Mouse (Mus musculus): ENCODE data around the gene Dop1a. TPM values are rescaled to one million over a fixed set of nuclear protein-coding genes. Genes with fewer than 3 reads are reported as not detected.
"Not testable (repeated sequence)": the region's sequence is repeated elsewhere in the genome, so short reads cannot be mapped to it uniquely, and the experiment has no call there.

Gene Dop1a
- polyA plus RNA-seq, 1 experiment from 2014 or later, result 10.6 TPM

DNA sequence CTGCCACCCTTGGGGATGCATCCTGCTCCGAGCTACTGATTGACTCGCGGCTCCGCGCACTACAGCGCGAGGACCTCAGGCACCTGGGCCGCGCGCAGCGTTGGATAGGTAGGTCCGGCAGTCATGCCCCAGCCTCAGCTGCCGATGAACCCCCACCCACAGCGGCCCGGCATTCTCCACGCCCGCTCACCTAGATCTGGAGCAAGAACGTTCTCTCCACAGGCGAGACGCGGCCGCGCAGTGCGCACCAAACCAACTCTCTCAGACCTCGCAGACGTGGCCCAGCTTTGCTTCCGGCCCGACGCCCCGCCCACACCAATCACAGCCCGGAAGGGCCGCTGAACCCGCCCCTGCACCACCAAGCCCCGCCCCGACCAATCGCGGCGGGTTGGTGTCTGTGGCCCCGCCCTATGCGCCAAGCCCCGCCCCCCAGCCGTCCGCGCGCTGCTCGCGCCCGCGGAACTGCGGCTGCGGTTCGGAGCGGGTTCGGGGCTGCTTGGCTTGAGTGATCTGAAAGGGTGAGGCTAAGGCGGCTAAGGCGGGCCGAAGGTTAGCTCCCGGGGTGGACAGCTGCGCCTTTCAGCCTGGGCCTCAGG, 104.7 kb downstream of the Dop1a start, which contains the start of the genes Pgm3 and Rwdd2a:
Gene Pgm3 (minus strand): TSS at position 303 of the 596 bp plus-strand sequence.
Gene Rwdd2a (plus strand): TSS at position 452 of the 596 bp plus-strand sequence.
- peaks cover 5% of the 10 kb centered on the region; the same call in 1 of the 2 replicates for H3K27me3 ChIP-seq (ENCODE audit: low read depth, poor library complexity, severe bottlenecking)
- H3K4me3 ChIP-seq, result peak within 1 kb of the TSS; percentile 76
- peaks cover 28% of the 10 kb centered on the region for H3K36me3 ChIP-seq
- peaks cover 17% of the 10 kb centered on the region for H3K4me1 ChIP-seq
- WGBS, result under 1% methylated on average over 59 of the region's 59 CpGs
- DNase-seq (ENCODE audit: low spot score), result peak; percentile 98
- H3K9me3 ChIP-seq (replicated peaks), result no peaks in the 10 kb centered on the region
- peak within 1 kb of the TSS; percentile 80 for H3K27ac ChIP-seq

GRCm38 (mm10) chr9:86572196-86572595, 105.2 kb downstream of the Dop1a start:
- Histone ChIP-seq H3K36me3 (peaks cover 23% of the 10 kb centered on the region), H3K4me1 (peaks cover 17% of the 10 kb centered on the region), H3K9me3 (replicated peaks) (no peaks in the 10 kb centered on the region), H3K27me3 (ENCODE audit: low read depth, poor library complexity, severe bottlenecking) (peaks cover 5% of the 10 kb centered on the region; the same call in 1 of the 2 replicates), H3K27ac (peak overlapping the region; percentile 80), H3K4me3 (peak overlapping the region; percentile 76)
- 2% methylated on average over 25 of the region's 25 CpGs for WGBS
- no peak for DNase-seq (ENCODE audit: low spot score)

- peaks cover 5% of the 10 kb centered on the region; the same call in 1 of the 2 replicates for H3K27me3 ChIP-seq (ENCODE audit: low read depth, poor library complexity, severe bottlenecking)
- WGBS, result 9% methylated on average over 13 of the region's 13 CpGs
Measured at GRCm38 (mm10) chr9:86572636-86573291, 105.8 kb downstream of the Dop1a start.

GRCm38 (mm10) chr9:86573616-86574303, 106.8 kb downstream of the Dop1a start:
- peaks cover 5% of the 10 kb centered on the region; the same call in 1 of the 2 replicates for H3K27me3 ChIP-seq (ENCODE audit: low read depth, poor library complexity, severe bottlenecking)
- H3K36me3 ChIP-seq, result peaks cover 11% of the 10 kb centered on the region
- WGBS, result 85% methylated on average over 20 of the region's 20 CpGs
- H3K4me1 ChIP-seq, result peaks cover 17% of the 10 kb centered on the region
- no peaks in the 10 kb centered on the region for H3K9me3 ChIP-seq (replicated peaks)
- no peak for DNase-seq (ENCODE audit: low spot score)
- no peak overlapping the region for H3K4me3 ChIP-seq
- no peak overlapping the region for H3K27ac ChIP-seq

More at GRCm38 (mm10) chr9:86572636-86573291, 105.8 kb downstream of the Dop1a start:
- Histone ChIP-seq H3K4me3 (peak overlapping the region; percentile 76), H3K4me1 (peaks cover 17% of the 10 kb centered on the region), H3K36me3 (peaks cover 18% of the 10 kb centered on the region), H3K9me3 (replicated peaks) (no peaks in the 10 kb centered on the region), H3K27ac (no peak overlapping the region)
- peak; percentile 85 for DNase-seq (ENCODE audit: low spot score)

DNA sequence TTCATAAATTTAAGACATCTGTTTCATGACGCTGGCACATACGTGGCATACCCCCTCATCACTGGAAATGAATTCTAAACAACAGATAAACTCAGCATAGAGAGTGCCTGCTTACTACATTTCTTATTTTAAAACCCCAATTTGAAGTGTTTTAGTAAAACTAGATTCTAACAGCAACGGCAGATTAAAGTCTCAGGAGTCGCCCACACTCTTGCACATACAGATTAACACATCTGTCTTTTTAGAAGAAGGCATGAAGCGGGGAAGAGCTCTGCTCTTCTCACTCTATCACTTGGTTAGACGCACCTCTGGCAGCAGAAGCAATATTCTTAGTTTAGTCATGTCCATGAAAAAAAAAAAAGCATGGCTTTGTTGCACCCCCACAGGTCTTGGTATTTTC, 108.2 kb downstream of the Dop1a start:
- no peak for DNase-seq (ENCODE audit: low spot score)
- Histone ChIP-seq H3K27ac (no peak overlapping the region), H3K36me3 (no peaks in the 10 kb centered on the region), H3K9me3 (replicated peaks) (no peaks in the 10 kb centered on the region), H3K27me3 (ENCODE audit: low read depth, poor library complexity, severe bottlenecking) (peaks cover 5% of the 10 kb centered on the region; the same call in 1 of the 2 replicates), H3K4me1 (peaks cover 17% of the 10 kb centered on the region), H3K4me3 (no peak overlapping the region)
- WGBS, result 93% methylated on average over 6 of the region's 6 CpGs

GRCm38 (mm10) chr9:86579657-86580056, 112.7 kb downstream of the Dop1a start:
- Histone ChIP-seq H3K4me1 (no peaks in the 10 kb centered on the region), H3K36me3 (no peaks in the 10 kb centered on the region), H3K27me3 (ENCODE audit: low read depth, poor library complexity, severe bottlenecking) (no peaks in the 10 kb centered on the region), H3K9me3 (replicated peaks) (no peaks in the 10 kb centered on the region), H3K4me3 (no peak overlapping the region), H3K27ac (no peak overlapping the region)
- no peak for DNase-seq (ENCODE audit: low spot score)
- WGBS, result 90% methylated on average over 10 of the region's 10 CpGs

GRCm38 (mm10) chr9:86583740-86584139, 116.8 kb downstream of the Dop1a start:
- H3K4me3 ChIP-seq, result no peak overlapping the region
- H3K36me3 ChIP-seq, result no peaks in the 10 kb centered on the region
- H3K4me1 ChIP-seq, result no peaks in the 10 kb centered on the region
- H3K9me3 ChIP-seq (replicated peaks), result no peaks in the 10 kb centered on the region
- H3K27me3 ChIP-seq (ENCODE audit: low read depth, poor library complexity, severe bottlenecking), result no peaks in the 10 kb centered on the region
- WGBS, result 54% methylated on average over 3 of the region's 3 CpGs
- H3K27ac ChIP-seq, result no peak overlapping the region
- DNase-seq (ENCODE audit: low spot score), result peak; percentile 73

GRCm38 (mm10) chr9:86587019-86587795, 120.3 kb downstream of the Dop1a start:
- DNase-seq (ENCODE audit: low spot score), result no peak
- Histone ChIP-seq H3K4me3 (no peak overlapping the region), H3K36me3 (no peaks in the 10 kb centered on the region), H3K4me1 (no peaks in the 10 kb centered on the region), H3K27me3 (ENCODE audit: low read depth, poor library complexity, severe bottlenecking) (no peaks in the 10 kb centered on the region), H3K9me3 (replicated peaks) (no peaks in the 10 kb centered on the region), H3K27ac (no peak overlapping the region)
- WGBS, result 93% methylated on average over 11 of the region's 11 CpGs

- no peak for DNase-seq (ENCODE audit: low spot score)
- Histone ChIP-seq H3K36me3 (peaks cover 4% of the 10 kb centered on the region; the same call in 1 of the 2 replicates), H3K4me3 (no peak overlapping the region), H3K9me3 (replicated peaks) (no peaks in the 10 kb centered on the region), H3K27me3 (ENCODE audit: low read depth, poor library complexity, severe bottlenecking) (no peaks in the 10 kb centered on the region), H3K4me1 (no peaks in the 10 kb centered on the region), H3K27ac (no peak overlapping the region)
- WGBS, result 81% methylated on average over 19 of the region's 19 CpGs
Measured at GRCm38 (mm10) chr9:86592676-86593668, 126.0 kb downstream of the Dop1a start.

DNA sequence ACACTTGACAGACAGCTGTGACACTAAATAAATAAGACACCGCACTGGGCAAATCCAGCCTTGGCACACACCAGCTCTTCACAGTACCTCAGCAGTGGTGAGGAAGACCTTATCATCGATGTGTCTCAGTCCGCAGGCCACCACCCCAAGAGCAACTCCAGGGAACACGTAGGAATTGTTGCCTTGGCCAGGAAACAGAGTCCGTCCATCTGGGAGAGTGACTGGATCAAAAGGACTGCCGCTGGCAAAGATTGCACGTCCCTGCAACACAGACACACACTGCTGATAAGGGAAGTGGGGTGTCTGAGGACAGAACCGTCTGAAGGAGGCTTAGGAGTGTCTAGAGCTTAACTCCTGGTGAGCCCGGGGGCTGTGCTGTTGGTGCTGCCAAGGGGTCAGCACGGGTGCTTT, 127.4 kb downstream of the Dop1a start:
- H3K4me1 ChIP-seq; H3K4me3 ChIP-seq; H3K27ac ChIP-seq; DNase-seq (ENCODE audit: low spot score); H3K9me3 ChIP-seq (replicated peaks); H3K36me3 ChIP-seq; H3K27me3 ChIP-seq (ENCODE audit: low read depth, poor library complexity, severe bottlenecking): not testable (repeated sequence)
- 56% methylated on average over 10 of the region's 10 CpGs for WGBS

DNA sequence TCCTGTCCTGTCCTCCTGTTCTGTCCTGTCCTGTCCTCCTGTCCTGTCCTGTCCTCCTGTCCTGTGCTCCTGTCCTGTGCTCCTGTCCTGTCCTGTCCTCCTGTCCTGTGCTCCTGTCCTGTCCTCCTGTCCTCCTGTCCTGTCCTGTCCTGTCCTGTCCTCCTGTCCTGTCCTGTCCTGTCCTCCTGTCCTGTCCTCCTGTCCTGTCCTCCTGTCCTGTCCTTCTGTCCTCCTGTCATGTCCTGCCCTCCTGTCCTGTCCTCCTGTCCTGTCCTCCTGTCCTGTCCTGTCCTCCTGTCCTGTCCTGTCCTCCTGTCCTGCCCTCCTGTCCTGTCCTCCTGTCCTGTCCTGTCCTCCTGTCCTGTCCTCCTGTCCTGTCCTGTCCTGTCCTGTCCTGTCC, 130.0 kb downstream of the Dop1a start:
- DNase-seq (ENCODE audit: low spot score); H3K4me1 ChIP-seq; H3K27me3 ChIP-seq (ENCODE audit: low read depth, poor library complexity, severe bottlenecking); H3K27ac ChIP-seq; H3K36me3 ChIP-seq; H3K9me3 ChIP-seq (replicated peaks); H3K4me3 ChIP-seq: not testable (repeated sequence)

Data from limb, embryonic 10.5 days (tissue).